Mouse (Mus musculus) embryonic facial prominence, embryonic 15.5 days (tissue): ENCODE measurements around the gene Fstl5. TPM values are rescaled to one million over a fixed set of nuclear protein-coding genes. Genes with fewer than 3 reads are reported as not detected.

Source experiments
- ATAC-seq: fragments of 200-750 bp; cut with Nextera tagmentation; 2 replicates; pipeline ENCODE4 v1.8.0; 2017; ENCODE audit warnings: low read depth, moderate TSS enrichment; ENCODE audit not compliant: insufficient number of reproducible peaks, low FRiP score, low TSS enrichment
- H3K27ac ChIP-seq: fragments of 300-500 bp; sonication (generic); replicated peaks from 2 replicates; pipeline ENCODE4 v1.5.1; 2015; ENCODE audit warnings: mild to moderate bottlenecking, inconsistent platforms
- H3K27me3 ChIP-seq: fragments of 300-500 bp; sonication (generic); 2 replicates; pipeline ENCODE4 v1.6.1; 2015; ENCODE audit warnings: inconsistent platforms
- H3K36me3 ChIP-seq: fragments of 300-500 bp; sonication (generic); 2 replicates; pipeline ENCODE4 v1.6.1; 2015; ENCODE audit warnings: mild to moderate bottlenecking, inconsistent platforms
- H3K4me1 ChIP-seq: fragments of 300-500 bp; sonication (generic); 2 replicates; pipeline ENCODE4 v1.6.1; 2015; ENCODE audit warnings: inconsistent platforms
- H3K4me2 ChIP-seq: fragments of 300-500 bp; sonication (generic); replicated peaks from 2 replicates; pipeline ENCODE4 v1.6.1; 2015; ENCODE audit warnings: mild to moderate bottlenecking, inconsistent platforms
- H3K4me3 ChIP-seq: fragments of 300-500 bp; sonication (generic); replicated peaks from 2 replicates; pipeline ENCODE4 v1.5.1; 2015; ENCODE audit warnings: mild to moderate bottlenecking, inconsistent platforms
- H3K9ac ChIP-seq: fragments of 300-500 bp; sonication (generic); 2 replicates; pipeline ENCODE4 v1.6.1; 2015; ENCODE audit warnings: inconsistent platforms
- H3K9me3 ChIP-seq: fragments of 300-500 bp; sonication (generic); replicated peaks from 2 replicates; pipeline ENCODE4 v1.6.1; 2016; ENCODE audit warnings: inconsistent platforms
- WGBS: fragments of 180-500 bp; shearing (Covaris S2); methylation state at CpG from one replicate; pipeline ENCODE4 v1.1.7; 2015; 5-methylcytosine and 5-hydroxymethylcytosine counted together
- polyA plus RNA-seq: library from polyadenylated mRNA; unstranded; fragments of >200 nt; fragmentation: Nextera tagmentation; extraction: Ambion mirVana; gene quantifications from 2 replicates; pipeline ENCODE4 v1.2.1, GENCODE M21; 2015

Fstl5 gene
- polyA plus RNA-seq, 1 experiment from 2014 or later = 19.5 TPM

DNA sequence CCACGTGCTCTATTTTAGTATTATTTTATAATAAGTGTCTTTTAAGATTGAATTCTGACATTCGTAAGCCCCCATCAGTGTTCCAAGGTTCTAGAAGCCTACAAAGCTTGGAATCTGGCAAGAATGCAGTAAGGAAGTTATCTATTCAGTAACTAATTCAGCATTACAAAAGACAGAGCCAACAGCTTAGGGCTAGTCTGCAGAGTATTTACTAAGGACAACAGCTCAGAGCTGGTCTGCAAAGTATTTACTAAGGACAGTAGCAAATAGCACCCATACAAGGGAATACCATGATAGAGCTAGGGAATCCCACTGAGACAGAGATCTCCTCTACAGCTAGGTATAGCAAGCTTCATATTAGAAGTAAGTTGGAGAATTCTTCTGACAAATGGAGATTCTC, 665.2 kb downstream of the Fstl5 start:
- Histone ChIP-seq H3K4me1 (no peaks in the 10 kb centered on the region), H3K4me3 (no peak overlapping the region), H3K9ac (no peak overlapping the region), H3K4me2 (no peak overlapping the region), H3K9me3 (no peaks in the 10 kb centered on the region), H3K27ac (no peak overlapping the region), H3K36me3 (no peaks in the 10 kb centered on the region), H3K27me3 (no peaks in the 10 kb centered on the region)
- WGBS = 82% methylated on average over 2 of the region's 2 CpGs
- no peak for ATAC-seq

Other genes with a start within 250 kb of the Fstl5 start
- gene Golim4, start 117.3 kb upstream of the Fstl5 start, polyA plus RNA-seq = 61.5 and 68.2 TPM in 2 replicates